Mouse (Mus musculus) CD4-positive, CD25-positive, alpha-beta regulatory T cell, adult 2 months (primary cell): ENCODE measurements around the gene Siva1.

Experiments used
- DNase-seq: peaks from one replicate; pipeline ENCODE4 v3.0.0-alpha.2; 2012; ENCODE audit warnings: low read depth, low spot score

Gene Siva1

GRCm38 (mm10) chr12:112678555-112679026 lies 34.1 kb downstream of the Siva1 start, which contains the start of gene Zbtb42:
Gene Zbtb42 (plus strand): TSS chr12:112678828.
- peak; percentile 51 for DNase-seq

DNA sequence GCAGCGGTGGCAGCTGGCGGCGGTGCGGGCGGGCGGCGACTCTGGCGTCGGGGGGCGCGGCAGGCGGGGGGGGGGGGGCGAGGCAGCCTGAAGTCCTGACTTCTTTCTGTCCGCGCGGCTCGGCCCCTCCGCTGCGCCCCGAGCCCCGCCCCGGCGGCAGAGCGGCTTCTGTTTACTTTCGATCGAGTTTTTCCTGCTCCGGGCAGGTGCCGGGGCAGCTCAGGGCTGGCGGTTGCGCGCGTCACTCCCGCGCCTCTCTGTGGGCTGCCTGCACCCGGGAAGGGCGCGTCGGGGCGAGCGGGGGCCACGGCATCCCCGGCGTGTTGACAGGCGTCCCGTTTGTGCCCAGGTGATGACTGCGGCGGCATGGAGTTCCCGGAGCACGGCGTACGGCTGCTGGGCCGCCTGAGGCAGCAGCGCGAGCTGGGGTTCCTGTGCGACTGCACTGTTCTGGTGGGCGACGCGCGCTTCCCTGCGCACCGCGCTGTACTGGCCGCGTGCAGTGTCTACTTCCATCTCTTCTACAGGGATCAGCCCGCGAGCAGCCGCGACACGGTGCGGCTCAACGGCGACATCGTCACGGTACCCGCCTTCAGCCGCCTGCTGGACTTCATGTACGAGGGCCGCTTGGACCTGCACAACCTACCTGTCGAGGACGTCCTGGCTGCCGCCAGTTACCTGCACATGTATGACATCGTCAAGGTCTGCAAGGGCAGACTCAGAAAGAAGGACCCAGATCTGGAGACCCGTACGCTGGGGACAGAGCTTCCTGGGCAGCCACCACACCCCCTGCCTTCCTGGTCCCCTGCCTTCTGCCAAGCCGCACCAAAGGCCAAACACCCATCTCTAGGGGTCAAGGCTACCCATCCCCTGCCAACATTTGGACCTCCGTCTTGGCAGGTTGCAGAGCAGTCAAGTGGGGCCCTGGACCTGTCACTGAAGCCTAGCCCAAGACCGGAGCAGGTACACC lies 34.8 kb downstream of the Siva1 start:
- DNase-seq = peak; percentile 66

DNA sequence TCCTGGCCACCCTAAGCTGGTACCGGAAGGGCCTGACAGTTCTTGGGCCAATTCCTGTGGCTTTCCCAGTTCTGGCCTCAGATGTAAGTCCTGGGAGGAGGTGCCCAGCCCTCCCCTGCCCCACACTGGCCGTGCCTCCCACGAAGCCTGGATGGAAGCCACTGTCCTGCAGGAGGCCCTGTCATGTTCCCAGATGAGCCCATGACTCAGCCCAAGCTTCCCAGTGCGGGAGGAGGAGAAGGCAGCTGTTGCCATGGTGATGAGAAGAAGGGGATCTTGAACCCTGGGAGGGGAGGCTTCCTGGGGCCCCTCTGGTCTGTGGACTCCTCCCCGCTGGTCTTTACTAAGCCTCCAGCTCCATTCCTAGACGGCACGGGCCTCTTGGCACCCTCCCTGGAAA lies 38.9 kb downstream of the Siva1 start:
- DNase-seq = no peak

GRCm38 (mm10) chr12:112688458-112688857 lies 44.0 kb downstream of the Siva1 start:
- DNase-seq = peak; percentile 28

GRCm38 (mm10) chr12:112693185-112694126 lies 49.0 kb downstream of the Siva1 start:
- DNase-seq = peak; percentile 95

- peak; percentile 22 for DNase-seq
Observed at GRCm38 (mm10) chr12:112694127-112694475, 49.6 kb downstream of the Siva1 start.

DNA sequence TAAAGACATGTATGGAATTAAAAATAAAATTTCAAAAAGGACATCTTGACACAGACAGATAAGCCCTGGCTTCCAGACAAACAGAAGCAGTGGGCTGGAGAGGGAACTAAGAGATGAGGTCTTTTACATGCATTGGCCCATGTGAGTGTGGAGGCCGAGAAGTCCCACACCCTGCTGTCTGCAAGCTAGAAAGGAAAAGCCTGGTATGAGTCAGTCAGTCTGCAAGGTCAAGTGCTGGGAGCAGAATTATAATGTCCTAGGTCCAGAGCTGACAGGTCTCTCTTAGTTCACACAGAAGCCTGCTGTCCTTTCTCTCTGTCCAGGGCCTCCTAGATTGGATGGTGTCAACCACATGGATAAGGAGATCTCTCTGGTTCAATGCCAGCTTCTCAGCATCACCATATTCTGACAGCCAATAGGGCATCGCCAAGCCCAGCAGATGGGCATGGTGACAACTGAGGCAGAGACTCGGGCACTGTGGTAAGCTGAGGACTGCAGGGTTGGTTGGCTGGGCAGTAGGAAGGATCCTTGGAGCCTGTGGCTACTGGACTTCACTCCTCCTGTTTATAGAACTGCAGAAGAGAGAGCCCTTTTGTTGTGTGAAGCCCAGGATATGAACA lies 52.4 kb downstream of the Siva1 start:
- DNase-seq = no peak
